Mouse (Mus musculus) adrenal gland, postnatal 36 days (tissue): ENCODE results near the gene U2af1. TPM values are rescaled to one million over a fixed set of nuclear protein-coding genes. Genes with fewer than 3 reads are reported as not detected.
"Not testable (repeated sequence)": the region's sequence is repeated elsewhere in the genome, so short reads cannot be mapped to it uniquely, and the experiment has no call there.

Experiments used
- DNase-seq, 2 experiments: peaks; one replicate each; pipeline ENCODE4 v3.0.0; 2021; ENCODE audit warnings: mixed read lengths in 1 of 2
- total RNA-seq, 2 experiments: library from RNA; stranded (reverse); gene quantifications; 2 replicates each; pipeline ENCODE4 v1.2.3; 2021

U2af1 gene
- total RNA-seq, 2 experiments from 2014 or later: 158 to 159 TPM

GRCm38 (mm10) chr17:31623101-31623500 lies 35.6 kb downstream of the U2af1 start:
- no peak for DNase-seq

GRCm38 (mm10) chr17:31613086-31613755 lies 45.5 kb downstream of the U2af1 start:
- no peak for DNase-seq

- no peak for DNase-seq
These were observed 48.8 kb downstream of the U2af1 start for GRCm38 (mm10) chr17:31609895-31610294.

GRCm38 (mm10) chr17:31609173-31609572 lies 49.5 kb downstream of the U2af1 start:
- not testable (repeated sequence) for DNase-seq

- no peak for DNase-seq
These were observed 51.3 kb downstream of the U2af1 start for GRCm38 (mm10) chr17:31607256-31607951.

GRCm38 (mm10) chr17:31606424-31606823 lies 52.3 kb downstream of the U2af1 start:
- DNase-seq: peak in 1 of 2 experiments; percentile 24

GRCm38 (mm10) chr17:31598593-31598992 lies 60.1 kb downstream of the U2af1 start:
- peak in 1 of 2 experiments; percentile 4 for DNase-seq

- DNase-seq: no peak
These were observed 60.7 kb downstream of the U2af1 start for GRCm38 (mm10) chr17:31597957-31598356.

Other genes starting within 250 kb of the U2af1 start
- gene Wdr4, start 138.9 kb downstream of the U2af1 start, total RNA-seq: 10 to 100 TPM; 20.5 to 24.0 TPM
- 100 to 1,000 TPM; 372 to 422 TPM for gene Ndufv3, start 138.8 kb downstream of the U2af1 start, total RNA-seq
- 10 to 100 TPM; 19.9 to 24.0 TPM for gene Pknox1, start 94.2 kb downstream of the U2af1 start, total RNA-seq
- 1 to 10 TPM; 2.3 to 6.1 TPM for gene Cbs, start 21.7 kb downstream of the U2af1 start, total RNA-seq
- not detected for gene Cryaa, start 18.9 kb upstream of the U2af1 start, total RNA-seq
- gene Sik1, start 196.9 kb upstream of the U2af1 start, total RNA-seq: 100 to 1,000 TPM; 124 to 127 TPM